Mouse (Mus musculus) liver, embryonic 12.5 days (tissue): Measurements from ENCODE around the gene Paqr5. TPM values are rescaled to one million over a fixed set of nuclear protein-coding genes. Genes with fewer than 3 reads are reported as not detected.

Experiments used
- ATAC-seq: fragments of 200-750 bp; cut with Nextera tagmentation; 2 replicates; pipeline ENCODE4 v1.8.0; 2017; ENCODE audit warnings: moderate number of reproducible peaks, mild to moderate bottlenecking, moderate library complexity
- H3K27ac ChIP-seq: fragments of 300-500 bp; sonication (generic); 2 replicates; pipeline ENCODE4 v1.5.1; 2016; ENCODE audit warnings: mild to moderate bottlenecking
- H3K27me3 ChIP-seq: fragments of 300-500 bp; sonication (generic); replicated peaks from 2 replicates; pipeline ENCODE4 v1.6.1; 2016; ENCODE audit warnings: mild to moderate bottlenecking, moderate library complexity
- H3K36me3 ChIP-seq: fragments of 300-500 bp; sonication (generic); 2 replicates; pipeline ENCODE4 v1.6.1; 2016; ENCODE audit warnings: mild to moderate bottlenecking, moderate library complexity
- H3K4me1 ChIP-seq: fragments of 300-500 bp; sonication (generic); 2 replicates; pipeline ENCODE4 v1.6.1; 2016
- H3K4me2 ChIP-seq: fragments of 300-500 bp; sonication (generic); 2 replicates; pipeline ENCODE4 v1.6.1; 2016; ENCODE audit warnings: mild to moderate bottlenecking, moderate library complexity
- H3K4me3 ChIP-seq: fragments of 300-500 bp; sonication (generic); 2 replicates; pipeline ENCODE4 v1.5.1; 2016; ENCODE audit warnings: mild to moderate bottlenecking, moderate library complexity
- H3K9ac ChIP-seq: fragments of 300-500 bp; sonication (generic); 2 replicates; pipeline ENCODE4 v1.6.1; 2016; ENCODE audit warnings: mild to moderate bottlenecking, moderate library complexity
- H3K9me3 ChIP-seq: fragments of 300-500 bp; sonication (generic); replicated peaks from 2 replicates; pipeline ENCODE4 v1.6.1; 2016; ENCODE audit warnings: mild to moderate bottlenecking, moderate library complexity
- WGBS: fragments of 180-500 bp; shearing (Covaris S2); methylation state at CpG from one replicate; pipeline ENCODE4 v1.1.7; 2016; ENCODE audit not compliant: insufficient replicate concordance; 5-methylcytosine and 5-hydroxymethylcytosine counted together
- polyA plus RNA-seq: library from polyadenylated mRNA; unstranded; fragments of >200 nt; fragmentation: Nextera tagmentation; extraction: Ambion mirVana; gene quantifications from 2 replicates; pipeline ENCODE4 v1.2.1, GENCODE M21; 2016

The Paqr5 gene
- 0.25 and 0.29 TPM in 2 replicates for polyA plus RNA-seq

GRCm38 (mm10) chr9:62026600-62026999 lies at the start of gene Paqr5:
TSS of gene Paqr5 (minus strand) at chr9:62026856.
- ATAC-seq, result peak; percentile 61; the same call in 1 of the 2 replicates
- Histone ChIP-seq H3K9me3 (no peaks in the 10 kb centered on the region), H3K27ac (no peak within 1 kb of the TSS), H3K4me2 (peak within 1 kb of the TSS; percentile 65), H3K4me1 (peaks cover 9% of the 10 kb centered on the region; the same call in 1 of the 2 replicates), H3K36me3 (no peaks in the 10 kb centered on the region), H3K9ac (no peak within 1 kb of the TSS), H3K4me3 (peak within 1 kb of the TSS; percentile 39), H3K27me3 (peaks cover 72% of the 10 kb centered on the region)
- under 1% methylated on average over 32 of the region's 32 CpGs for WGBS

DNA sequence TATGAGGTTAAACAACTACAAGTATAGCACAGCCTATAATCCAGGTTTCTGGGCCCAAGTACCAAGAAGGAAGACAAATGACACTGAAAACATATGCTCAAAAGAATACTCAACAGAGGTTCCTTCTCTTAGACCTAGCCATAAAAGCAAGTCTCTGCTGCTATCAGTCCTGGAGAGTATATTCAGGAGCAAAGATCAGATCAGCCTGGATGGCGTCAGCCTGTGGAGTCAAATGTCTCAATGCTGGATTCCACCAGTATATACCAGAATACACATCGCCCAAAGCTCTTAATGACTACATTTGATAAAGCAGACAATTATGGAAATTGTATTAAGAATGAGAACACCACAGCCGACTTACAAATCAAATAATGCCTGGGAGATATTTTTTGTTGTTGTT lies 35.6 kb upstream of the Paqr5 start:
- Histone ChIP-seq H3K27ac (no peak overlapping the region), H3K9me3 (no peaks in the 10 kb centered on the region), H3K4me2 (no peak overlapping the region), H3K9ac (no peak overlapping the region), H3K4me3 (no peak overlapping the region), H3K27me3 (no peaks in the 10 kb centered on the region), H3K4me1 (no peaks in the 10 kb centered on the region), H3K36me3 (no peaks in the 10 kb centered on the region)
- no peak for ATAC-seq
- 67% methylated on average over 3 of the region's 3 CpGs for WGBS

- H3K9me3 ChIP-seq, result no peaks in the 10 kb centered on the region
- no peak overlapping the region for H3K9ac ChIP-seq
- ATAC-seq, result no peak
- no peaks in the 10 kb centered on the region for H3K27me3 ChIP-seq
- 81% methylated on average over 2 of the region's 2 CpGs for WGBS
- H3K4me2 ChIP-seq, result no peak overlapping the region
- no peaks in the 10 kb centered on the region for H3K4me1 ChIP-seq
- H3K4me3 ChIP-seq, result no peak overlapping the region
- no peak overlapping the region for H3K27ac ChIP-seq
- H3K36me3 ChIP-seq, result no peaks in the 10 kb centered on the region
These were observed 33.8 kb upstream of the Paqr5 start for GRCm38 (mm10) chr9:62060431-62060830.

DNA sequence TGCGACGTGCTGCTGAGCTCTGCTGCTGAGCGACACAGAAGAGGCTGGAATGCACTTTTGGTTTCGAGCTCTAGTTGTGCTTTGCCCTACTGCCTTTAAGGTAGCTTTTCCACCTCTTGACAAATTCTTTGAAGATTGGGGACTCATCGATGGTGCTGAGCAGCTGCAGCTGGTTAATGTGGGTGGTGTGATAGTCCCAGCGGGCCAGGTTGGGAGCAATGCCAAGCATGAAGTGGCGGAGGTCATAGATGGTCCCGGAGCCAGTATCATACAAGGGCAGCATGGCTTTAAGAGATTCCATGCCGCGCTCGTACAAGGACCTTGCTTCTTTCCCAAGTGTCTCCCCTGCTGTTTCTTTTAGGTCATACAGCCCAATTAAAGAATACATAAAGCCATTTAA lies 33.3 kb upstream of the Paqr5 start:
- H3K9me3 ChIP-seq, result no peaks in the 10 kb centered on the region
- 85% methylated on average over 11 of the region's 11 CpGs for WGBS
- H3K36me3 ChIP-seq, result no peaks in the 10 kb centered on the region
- H3K27ac ChIP-seq, result no peak overlapping the region
- ATAC-seq, result no peak
- no peak overlapping the region for H3K4me2 ChIP-seq
- no peak overlapping the region for H3K4me3 ChIP-seq
- no peak overlapping the region for H3K9ac ChIP-seq
- no peaks in the 10 kb centered on the region for H3K27me3 ChIP-seq
- H3K4me1 ChIP-seq, result no peaks in the 10 kb centered on the region

DNA sequence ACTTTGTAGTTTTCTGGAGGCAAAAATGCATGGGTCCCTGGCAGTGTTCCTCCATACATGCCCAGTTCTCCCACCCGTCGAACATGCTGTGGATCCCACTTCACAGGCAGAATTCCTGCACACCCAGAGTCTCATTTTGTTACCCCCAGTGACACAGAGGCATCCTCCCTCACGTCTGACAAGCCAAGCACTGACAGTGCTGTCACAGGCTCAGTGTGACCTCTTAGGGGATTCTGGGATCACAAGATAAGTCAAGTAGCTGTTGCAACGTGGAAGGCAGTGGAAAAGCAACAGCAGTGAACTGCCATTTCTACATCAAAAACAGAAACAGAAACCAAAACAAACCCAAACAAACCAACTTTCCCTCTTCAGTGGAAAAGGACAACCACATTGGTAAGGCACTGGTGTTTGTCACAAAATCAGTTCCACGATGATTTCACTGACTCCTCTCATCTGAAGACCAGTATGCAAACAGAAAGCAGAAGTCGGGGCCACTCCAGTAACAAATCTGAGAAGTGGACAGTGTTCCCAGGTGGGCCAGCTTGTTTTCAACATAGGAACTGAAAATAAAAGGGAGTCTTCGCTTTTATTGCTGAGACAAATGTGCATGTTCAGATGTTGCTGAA lies 31.3 kb upstream of the Paqr5 start:
- 64% methylated on average over 7 of the region's 7 CpGs for WGBS
- ATAC-seq, result no peak
- no peaks in the 10 kb centered on the region for H3K4me1 ChIP-seq

DNA sequence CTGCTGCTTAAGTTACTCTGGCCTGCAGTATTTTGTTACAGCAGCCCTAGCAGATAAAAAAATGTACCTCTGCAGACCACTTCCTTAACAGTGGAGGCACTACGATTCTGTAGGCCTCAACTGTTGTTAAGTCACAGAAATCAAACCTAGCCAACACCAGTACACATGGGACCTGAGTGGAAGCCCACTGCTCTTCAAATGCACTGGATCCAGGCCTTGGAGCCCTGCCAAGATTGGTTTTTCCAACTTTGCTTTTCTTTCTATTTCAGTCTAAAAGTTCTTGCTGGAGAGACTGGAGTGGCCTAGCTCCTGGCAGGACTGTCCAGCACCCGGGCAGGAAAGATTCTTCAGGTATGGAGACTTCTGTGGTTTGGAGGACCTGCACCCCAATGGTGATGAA lies 29.6 kb upstream of the Paqr5 start:
- H3K27me3 ChIP-seq, result no peaks in the 10 kb centered on the region
- H3K4me2 ChIP-seq, result no peak overlapping the region
- H3K4me3 ChIP-seq, result no peak overlapping the region
- 64% methylated on average over 2 of the region's 2 CpGs for WGBS
- no peaks in the 10 kb centered on the region for H3K9me3 ChIP-seq
- no peak for ATAC-seq
- no peaks in the 10 kb centered on the region for H3K4me1 ChIP-seq
- H3K9ac ChIP-seq, result no peak overlapping the region
- H3K27ac ChIP-seq, result no peak overlapping the region
- H3K36me3 ChIP-seq, result no peaks in the 10 kb centered on the region

More for the DNA sequence above, 31.3 kb upstream of the Paqr5 start:
- Histone ChIP-seq H3K9ac (no peak overlapping the region), H3K27ac (no peak overlapping the region), H3K4me2 (no peak overlapping the region), H3K36me3 (no peaks in the 10 kb centered on the region), H3K27me3 (no peaks in the 10 kb centered on the region), H3K4me3 (no peak overlapping the region), H3K9me3 (no peaks in the 10 kb centered on the region)

DNA sequence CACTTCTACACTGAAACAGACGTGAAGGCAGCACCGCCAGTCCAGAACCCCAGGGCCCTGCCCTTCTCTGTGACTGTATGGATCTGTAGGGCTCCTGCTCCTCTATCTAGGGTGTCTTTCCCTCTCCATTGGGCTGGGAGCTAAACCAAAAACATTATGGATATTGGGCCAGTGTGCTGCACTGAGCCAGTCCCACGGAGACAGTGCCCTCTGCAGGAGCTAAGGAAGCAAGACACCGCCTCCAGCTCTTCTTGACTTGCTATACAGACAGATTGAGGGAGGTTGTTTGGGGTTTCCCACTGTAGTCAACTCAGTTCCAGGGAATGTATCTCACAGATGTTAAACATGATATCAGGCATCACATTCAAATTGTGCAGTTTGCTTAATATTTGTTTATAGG lies 24.1 kb upstream of the Paqr5 start:
- Histone ChIP-seq H3K4me3 (no peak overlapping the region), H3K4me1 (no peaks in the 10 kb centered on the region), H3K9me3 (no peaks in the 10 kb centered on the region), H3K4me2 (no peak overlapping the region), H3K27me3 (no peaks in the 10 kb centered on the region), H3K9ac (no peak overlapping the region), H3K27ac (no peak overlapping the region), H3K36me3 (no peaks in the 10 kb centered on the region)
- ATAC-seq, result no peak
- WGBS, result 48% methylated on average over 4 of the region's 4 CpGs

DNA sequence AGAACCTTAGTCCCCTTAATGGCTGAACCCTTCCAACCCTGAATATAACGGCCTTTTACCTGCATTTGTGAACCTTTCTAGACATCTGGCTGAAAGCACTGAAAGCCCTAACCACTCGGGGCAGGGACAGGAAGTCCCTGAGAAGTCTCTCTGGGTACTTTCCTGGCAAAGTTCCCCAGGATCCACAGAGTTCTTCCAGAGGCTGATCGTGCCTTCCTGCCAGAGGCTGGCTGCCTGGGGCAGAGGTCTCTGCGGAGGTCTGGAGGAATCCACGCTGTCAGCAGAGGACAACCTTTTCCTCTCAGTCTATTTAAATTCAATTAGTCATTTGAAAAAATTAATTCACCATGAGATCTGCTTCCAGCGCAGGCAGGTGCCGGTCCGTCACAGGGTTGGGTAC lies 22.5 kb upstream of the Paqr5 start:
- WGBS, result 61% methylated on average over 8 of the region's 8 CpGs
- no peak overlapping the region for H3K4me2 ChIP-seq
- no peaks in the 10 kb centered on the region; the same call in 1 of the 2 replicates for H3K27me3 ChIP-seq
- no peak for ATAC-seq
- H3K4me3 ChIP-seq, result no peak overlapping the region
- H3K4me1 ChIP-seq, result no peaks in the 10 kb centered on the region
- no peaks in the 10 kb centered on the region for H3K9me3 ChIP-seq
- H3K9ac ChIP-seq, result no peak overlapping the region
- no peak overlapping the region for H3K27ac ChIP-seq
- no peaks in the 10 kb centered on the region for H3K36me3 ChIP-seq

DNA sequence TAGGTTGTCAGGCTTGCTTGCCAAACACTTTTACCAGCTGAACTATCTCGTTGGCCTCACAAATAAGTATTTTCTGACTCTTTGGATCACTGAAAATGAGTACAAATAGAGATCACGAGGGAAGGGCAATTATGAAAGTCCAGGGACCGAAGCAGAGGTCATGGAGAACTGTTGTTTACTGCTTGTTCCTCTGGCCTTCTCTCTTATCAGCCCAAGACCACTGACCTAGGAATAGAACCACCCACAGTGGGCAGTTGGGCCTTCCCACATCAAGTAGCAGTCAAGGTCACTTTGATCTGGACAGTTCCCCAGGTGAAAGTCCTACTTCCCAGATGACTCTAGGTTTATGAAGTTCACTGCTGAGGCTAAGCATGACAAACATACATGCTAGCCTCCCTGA lies 15.5 kb upstream of the Paqr5 start:
- Histone ChIP-seq H3K4me3 (no peak overlapping the region), H3K27me3 (peaks cover 4% of the 10 kb centered on the region; the same call in 1 of the 2 replicates), H3K9me3 (no peaks in the 10 kb centered on the region), H3K4me1 (no peaks in the 10 kb centered on the region), H3K9ac (no peak overlapping the region), H3K4me2 (no peak overlapping the region), H3K27ac (no peak overlapping the region), H3K36me3 (no peaks in the 10 kb centered on the region)
- no peak for ATAC-seq
- 60% methylated on average over 3 of the region's 3 CpGs for WGBS

DNA sequence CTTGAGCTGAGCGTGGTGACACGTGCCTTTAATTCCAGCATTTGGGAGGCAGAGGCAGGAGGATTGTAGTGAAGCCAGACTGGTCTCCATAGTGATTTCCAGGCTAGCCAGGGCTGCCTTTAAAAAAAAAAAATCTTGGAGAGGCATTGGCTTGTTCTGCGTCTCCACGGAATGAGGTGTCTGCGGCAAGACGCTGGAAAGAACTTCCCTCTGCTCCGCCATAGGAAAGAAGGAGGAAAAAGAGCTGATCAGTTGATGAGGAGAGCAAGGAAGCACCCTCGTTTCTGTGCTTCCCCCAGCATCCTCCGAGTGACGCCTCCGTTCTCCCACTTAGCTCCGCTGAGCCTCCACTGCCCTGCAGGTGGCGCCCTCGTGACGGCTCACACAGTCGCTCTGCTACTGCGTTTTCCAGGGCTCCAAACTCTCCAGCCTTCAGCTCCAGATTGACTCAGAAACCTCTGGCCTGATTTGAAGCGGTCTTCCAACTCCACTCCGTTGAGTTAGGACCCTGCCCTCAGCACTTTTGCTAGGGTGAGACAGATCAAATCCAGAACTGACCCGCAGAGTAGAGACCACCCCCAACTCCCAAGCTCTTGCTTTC lies 13.5 kb upstream of the Paqr5 start:
- ATAC-seq, result no peak
- 5% methylated on average over 20 of the region's 20 CpGs for WGBS

DNA sequence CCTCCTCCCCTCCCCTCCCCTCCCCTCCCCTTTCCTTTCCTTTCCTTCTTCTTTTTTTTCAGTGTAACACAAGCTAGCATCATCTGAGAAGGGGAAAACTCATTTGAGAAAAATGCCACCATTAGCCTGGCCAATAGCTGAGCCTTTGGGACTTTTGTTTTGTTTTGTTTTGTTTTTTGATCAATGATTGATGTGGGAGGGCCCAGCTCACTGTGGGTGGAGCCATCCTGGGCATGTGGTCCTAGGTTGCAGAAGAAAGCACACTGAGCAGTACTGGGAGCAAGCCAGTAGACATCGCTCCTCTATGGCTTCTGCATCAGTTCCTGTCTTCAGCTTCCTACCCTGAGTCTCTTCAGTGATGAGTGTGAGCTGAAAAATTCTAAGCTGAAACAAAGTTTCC lies 9.2 kb upstream of the Paqr5 start:
- 70% methylated on average over 1 of the region's 1 CpGs for WGBS
- Histone ChIP-seq H3K9ac (no peak overlapping the region), H3K4me1 (no peaks in the 10 kb centered on the region), H3K36me3 (no peaks in the 10 kb centered on the region), H3K9me3 (no peaks in the 10 kb centered on the region), H3K4me3 (no peak overlapping the region), H3K27me3 (no peaks in the 10 kb centered on the region), H3K4me2 (no peak overlapping the region), H3K27ac (no peak overlapping the region)
- ATAC-seq, result no peak

More for the DNA sequence above, 13.5 kb upstream of the Paqr5 start:
- Histone ChIP-seq H3K36me3 (no peaks in the 10 kb centered on the region), H3K9me3 (no peaks in the 10 kb centered on the region), H3K27ac (no peak overlapping the region), H3K27me3 (peaks cover 4% of the 10 kb centered on the region; the same call in 1 of the 2 replicates), H3K4me1 (no peaks in the 10 kb centered on the region), H3K4me3 (no peak overlapping the region), H3K4me2 (0 out of 2 replicates have a peak overlapping the region, but pooled peaks have one; percentile 14), H3K9ac (no peak overlapping the region)

- WGBS, result 70% methylated on average over 3 of the region's 3 CpGs
These were observed 5.5 kb upstream of the Paqr5 start for GRCm38 (mm10) chr9:62032206-62032605.

More at GRCm38 (mm10) chr9:62032206-62032605, 5.5 kb upstream of the Paqr5 start:
- Histone ChIP-seq H3K36me3 (no peaks in the 10 kb centered on the region), H3K4me1 (0 out of 2 replicates have a peak, but pooled peaks cover 2% of the 10 kb centered on the region), H3K4me3 (no peak overlapping the region), H3K9ac (no peak overlapping the region), H3K27me3 (peaks cover 29% of the 10 kb centered on the region), H3K4me2 (no peak overlapping the region), H3K9me3 (no peaks in the 10 kb centered on the region), H3K27ac (no peak overlapping the region)
- ATAC-seq, result no peak
